Mouse (Mus musculus) CH12.LX (cell line): ENCODE measurements at regions not wholly inside any gene's neighbourhood (a gene's known extent, or its start where the extent isn't known, plus 50 kb on each side); places are given as distances from the start of the nearest gene placed in this dataset.

Experiments used
- DNase-seq: peaks from one replicate; pipeline ENCODE4 v3.0.0-alpha.2; 2013; ENCODE audit errors: extremely low read depth
- H3K27ac ChIP-seq: 2 replicates; pipeline ENCODE4 v1.5.1; 2012; ENCODE audit warnings: low read depth, mild to moderate bottlenecking, control low read depth, moderate library complexity; ENCODE audit not compliant: insufficient read depth
- H3K27me3 ChIP-seq: replicated peaks from 2 replicates; pipeline ENCODE3; 2012; ENCODE audit warnings: inconsistent platforms
- H3K36me3 ChIP-seq, 2 experiments: replicated peaks in 1 of 2; 2 replicates each; pipeline versions ENCODE3 to v1.6.1; 2012; ENCODE audit warnings: inconsistent platforms in 1 of 2, low read length in 1 of 2, mild to moderate bottlenecking in 1 of 2, mixed read lengths in 1 of 2, moderate library complexity in 1 of 2; ENCODE audit not compliant: control insufficient read depth in 1 of 2, insufficient read depth in 1 of 2
- H3K4me1 ChIP-seq, 2 experiments: 2 replicates each; pipeline ENCODE4 v1.6.1; 2012; ENCODE audit warnings: inconsistent platforms in 1 of 2, moderate library complexity in 1 of 2; ENCODE audit not compliant: insufficient read depth in 2 of 2, control insufficient read depth in 1 of 2
- H3K4me2 ChIP-seq: 2 replicates; pipeline ENCODE4 v1.6.1; 2012; ENCODE audit warnings: low read depth, mild to moderate bottlenecking, control low read depth; ENCODE audit not compliant: poor library complexity, insufficient read depth, severe bottlenecking
- H3K4me3 ChIP-seq, 3 experiments: fragments of 150-350 bp in 1 of 3; sonication (generic) in 1 of 3; replicated peaks in 1 of 3; 2 replicates each; pipeline versions ENCODE3 to v1.5.1; 2011 to 2012; ENCODE audit warnings: low read depth in 2 of 3, low read length in 2 of 3, mild to moderate bottlenecking in 2 of 3, moderate library complexity in 2 of 3, control low read depth in 1 of 3, improper control_type of control experiment in 1 of 3, inconsistent platforms in 1 of 3, mixed read lengths in 1 of 3; ENCODE audit not compliant: poor library complexity in 1 of 3
- H3K79me2 ChIP-seq: replicated peaks from 2 replicates; pipeline ENCODE4 v1.6.1; 2012; ENCODE audit warnings: mild to moderate bottlenecking, moderate library complexity; ENCODE audit not compliant: control insufficient read depth, poor library complexity, insufficient read depth, severe bottlenecking; ENCODE audit errors: extremely low read depth
- H3K9ac ChIP-seq: 2 replicates; pipeline ENCODE4 v1.6.1; 2012; ENCODE audit warnings: low read depth, mild to moderate bottlenecking, control low read depth, moderate library complexity; ENCODE audit not compliant: insufficient read depth
- H3K9me3 ChIP-seq: replicated peaks from 2 replicates; pipeline ENCODE3; 2012; ENCODE audit warnings: low read length, inconsistent platforms, mixed read lengths
- CTCF ChIP-seq, 2 experiments: IDR thresholded peaks in 1 of 2; conservative IDR thresholded peaks in 1 of 2; 2 replicates each; pipeline ENCODE4 v1.5.1; 2011 to 2012; ENCODE audit warnings: low read depth in 2 of 2, low read length in 2 of 2, improper control_type of control experiment in 1 of 2, inconsistent platforms in 1 of 2, mild to moderate bottlenecking in 1 of 2, moderate library complexity in 1 of 2
- ELF1 ChIP-seq: IDR thresholded peaks from 2 replicates; pipeline ENCODE4 v1.6.1; 2014; ENCODE audit warnings: low read depth, mild to moderate bottlenecking, inconsistent platforms, low read length, improper control_type of control experiment
- GABPA ChIP-seq: IDR thresholded peaks from 2 replicates; pipeline ENCODE4 v1.6.1; 2012; ENCODE audit warnings: low read depth, low read length, improper control_type of control experiment, inconsistent platforms; ENCODE audit not compliant: insufficient replicate concordance
- JUN ChIP-seq: IDR thresholded peaks from 2 replicates; pipeline ENCODE4 v1.6.1; 2011; ENCODE audit warnings: low read depth, mild to moderate bottlenecking, low read length, improper control_type of control experiment, moderate library complexity; ENCODE audit not compliant: insufficient read depth
- JUND ChIP-seq: conservative IDR thresholded peaks from 2 replicates; pipeline ENCODE4 v1.6.1; 2011; ENCODE audit warnings: low read depth, low read length, improper control_type of control experiment
- MXI1 ChIP-seq: IDR thresholded peaks from 2 replicates; pipeline ENCODE4 v1.6.1; 2011; ENCODE audit warnings: mild to moderate bottlenecking, low read depth, low read length, improper control_type of control experiment
- MYC ChIP-seq: IDR thresholded peaks from 2 replicates; pipeline ENCODE4 v1.6.1; 2011; ENCODE audit warnings: low read depth, mild to moderate bottlenecking, improper control_type of control experiment, low read length
- NELFE ChIP-seq: IDR thresholded peaks from 2 replicates; pipeline ENCODE4 v1.6.1; 2011; ENCODE audit warnings: low read depth, low read length, improper control_type of control experiment
- TCF12 ChIP-seq: IDR thresholded peaks from 2 replicates; pipeline ENCODE4 v1.6.1; 2014; ENCODE audit warnings: low read depth, mild to moderate bottlenecking, inconsistent platforms, low read length, improper control_type of control experiment
- UBTF ChIP-seq: IDR thresholded peaks from 2 replicates; pipeline ENCODE4 v1.6.1; 2012; ENCODE audit warnings: low read depth, mild to moderate bottlenecking, inconsistent platforms, low read length, improper control_type of control experiment, moderate library complexity
- ZKSCAN1 ChIP-seq: IDR thresholded peaks from 2 replicates; pipeline ENCODE4 v1.6.1; 2012; ENCODE audit warnings: low read depth, inconsistent platforms, low read length, improper control_type of control experiment, borderline replicate concordance
- ZMIZ1 ChIP-seq: IDR thresholded peaks from 2 replicates; pipeline ENCODE4 v1.6.1; 2012; ENCODE audit warnings: low read depth, mild to moderate bottlenecking, inconsistent platforms, low read length, improper control_type of control experiment
- dilution Hi-C: fragments of 300-500 bp; cut with MboI; formaldehyde crosslinking; loops from 2 replicates; pipeline ENCODE4 v1.14.3; 2020; ENCODE audit warnings: low sequenced_read_pairs; ENCODE audit not compliant: extremely low pct_unique_long_range_greater_than_20kb, extremely low pct_ligation_motif_present
- in situ Hi-C: fragments of 300-500 bp; cut with MboI; formaldehyde crosslinking; loops from 3 replicates; pipeline ENCODE4 v1.14.3; 2019; ENCODE audit warnings: low sequenced_read_pairs, low pct_ligation_motif_present, low pct_unique_long_range_greater_than_20kb, mixed read lengths

DNA sequence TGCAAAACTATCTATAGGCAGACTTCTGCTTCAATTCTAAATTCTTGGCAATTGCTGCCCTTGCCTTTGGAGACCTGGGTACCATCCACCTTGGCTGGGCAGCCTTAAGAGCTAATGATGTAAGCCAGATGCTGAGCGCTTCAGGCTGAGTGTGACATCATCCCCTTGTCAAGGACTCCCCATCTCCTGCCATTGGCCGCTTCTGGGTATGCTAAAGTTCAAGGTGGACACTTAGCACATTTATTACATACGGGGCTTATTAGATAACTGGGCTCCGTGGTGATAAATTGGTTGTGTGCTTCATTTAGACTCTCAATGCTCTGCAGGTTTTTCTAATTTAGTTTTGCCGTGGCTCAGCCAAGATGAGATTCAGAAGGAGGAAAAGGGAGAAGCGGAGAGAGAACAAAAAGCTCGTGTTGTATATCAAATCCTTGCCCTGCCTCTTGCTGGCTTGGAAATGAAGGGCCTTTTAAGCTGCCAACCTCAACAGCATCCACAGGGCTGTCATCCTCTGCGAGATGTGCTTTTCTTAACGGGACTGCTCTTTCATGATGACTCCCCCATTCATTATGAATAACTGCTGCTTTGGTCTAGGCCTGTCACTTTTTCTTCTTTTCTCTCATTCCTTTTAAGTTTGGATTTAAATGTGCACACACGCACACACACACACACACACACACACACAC is 113.1 kb downstream of the Nuf2 start:
- H3K4me2 ChIP-seq, result no peak overlapping the region
- DNase-seq, result no peak
- TF ChIP-seq UBTF, result no peak
- TF ChIP-seq CTCF (conservative IDR thresholded peaks at IDR 0.05 in 1 of 2, IDR thresholded peaks at IDR 0.05 in 1 of 2; ENCODE audit: low read depth in 2 of 2, low read length in 2 of 2), result no peak
- no peak for TF ChIP-seq ELF1
- dilution Hi-C loops (no loop called here), in situ Hi-C loops (no loop called here)
- H3K27me3 ChIP-seq, result peaks cover 8% of the 10 kb centered on the region
- H3K9me3 ChIP-seq, result peaks cover 6% of the 10 kb centered on the region
- H3K9ac ChIP-seq, result no peak overlapping the region
- no peaks in the 10 kb centered on the region for H3K36me3 ChIP-seq
- no peak overlapping the region for H3K27ac ChIP-seq
- no peak overlapping the region for H3K4me3 ChIP-seq
- H3K79me2 ChIP-seq, result no peaks in the 10 kb centered on the region
- no peaks in the 10 kb centered on the region for H3K4me1 ChIP-seq

GRCm38 (mm10) chr1:169416701-169417100 is 114.6 kb downstream of the Nuf2 start:
- in situ Hi-C loops (no loop called here), dilution Hi-C loops (no loop called here)
- DNase-seq, result no peak
- Histone ChIP-seq H3K4me3 (no peak overlapping the region), H3K79me2 (no peaks in the 10 kb centered on the region), H3K27ac (no peak overlapping the region), H3K9me3 (peaks cover 6% of the 10 kb centered on the region), H3K4me1 (no peaks in the 10 kb centered on the region), H3K9ac (no peak overlapping the region), H3K4me2 (no peak overlapping the region), H3K27me3 (peaks cover 7% of the 10 kb centered on the region), H3K36me3 (no peaks in the 10 kb centered on the region)
- no peak for TF ChIP-seq TCF12
- TF ChIP-seq JUN, result no peak
- TF ChIP-seq MXI1, result no peak
- no peak for TF ChIP-seq ZKSCAN1
- no peak for TF ChIP-seq GABPA
- no peak for TF ChIP-seq MYC

GRCm38 (mm10) chr1:169408120-169408519 is 123.1 kb downstream of the Nuf2 start:
- no peaks in the 10 kb centered on the region for H3K27me3 ChIP-seq
- no peaks in the 10 kb centered on the region for H3K79me2 ChIP-seq
- dilution Hi-C loops, result no loop called here
- no peaks in the 10 kb centered on the region for H3K9me3 ChIP-seq
- H3K4me3 ChIP-seq, result no peak overlapping the region
- in situ Hi-C loops, result no loop called here
- DNase-seq, result no peak
- no peak overlapping the region for H3K4me2 ChIP-seq
- H3K9ac ChIP-seq, result no peak overlapping the region
- H3K4me1 ChIP-seq, result no peaks in the 10 kb centered on the region
- TF ChIP-seq ZMIZ1, result no peak
- no peak for TF ChIP-seq UBTF
- no peak for TF ChIP-seq NELFE
- no peak for TF ChIP-seq MXI1
- TF ChIP-seq JUND, result no peak
- H3K36me3 ChIP-seq, result no peaks in the 10 kb centered on the region
- H3K27ac ChIP-seq, result no peak overlapping the region
